Mouse (Mus musculus) limb, embryonic 14.5 days (tissue): Measurements from ENCODE around the gene Cd3eap. TPM values are rescaled to one million over a fixed set of nuclear protein-coding genes. Genes with fewer than 3 reads are reported as not detected.

ENCODE experiments used
- ATAC-seq: fragments of 200-750 bp; cut with Nextera tagmentation; 2 replicates; pipeline ENCODE4 v1.8.0; 2017; ENCODE audit warnings: low read depth, moderate number of reproducible peaks, moderate TSS enrichment; ENCODE audit not compliant: low FRiP score
- DNase-seq: peaks from one replicate; pipeline ENCODE4 v3.0.0-alpha.2; 2015; ENCODE audit warnings: low spot score
- H3K27ac ChIP-seq: fragments of 300-500 bp; sonication (generic); replicated peaks from 2 replicates; pipeline ENCODE4 v1.5.1; 2014; ENCODE audit warnings: low read depth, mild to moderate bottlenecking, low read length, moderate library complexity, mixed read lengths
- H3K27me3 ChIP-seq: fragments of 300-500 bp; sonication (generic); 2 replicates; pipeline ENCODE4 v1.6.1; 2014; ENCODE audit warnings: low read length, mixed read lengths; ENCODE audit not compliant: control insufficient read depth, insufficient read depth
- H3K36me3 ChIP-seq: fragments of 300-500 bp; sonication (generic); 2 replicates; pipeline ENCODE4 v1.6.1; 2014; ENCODE audit warnings: mild to moderate bottlenecking, low read length, moderate library complexity, mixed read lengths; ENCODE audit not compliant: control insufficient read depth, insufficient read depth
- H3K4me1 ChIP-seq: fragments of 300-500 bp; sonication (generic); 2 replicates; pipeline ENCODE4 v1.6.1; 2014; ENCODE audit warnings: antibody characterized with exemption, low read length, mixed read lengths; ENCODE audit not compliant: control insufficient read depth, insufficient read depth
- H3K4me2 ChIP-seq: fragments of 300-500 bp; sonication (generic); replicated peaks from 2 replicates; pipeline ENCODE4 v1.6.1; 2014; ENCODE audit warnings: low read depth, mild to moderate bottlenecking, low read length, moderate library complexity; ENCODE audit not compliant: severe bottlenecking
- H3K4me3 ChIP-seq: fragments of 300-500 bp; sonication (generic); replicated peaks from 2 replicates; pipeline ENCODE4 v1.5.1; 2014; ENCODE audit warnings: low read length
- H3K9ac ChIP-seq: fragments of 300-500 bp; sonication (generic); 2 replicates; pipeline ENCODE4 v1.6.1; 2014; ENCODE audit warnings: mild to moderate bottlenecking, low read depth, low read length, moderate library complexity; ENCODE audit not compliant: severe bottlenecking
- H3K9me3 ChIP-seq: fragments of 300-500 bp; sonication (generic); 2 replicates; pipeline ENCODE4 v1.6.1; 2016; ENCODE audit warnings: low read length; ENCODE audit not compliant: control insufficient read depth
- POLR2A ChIP-seq: fragments of 200-500 bp; IDR thresholded peaks from 2 replicates; pipeline ENCODE4 v1.8.0; 2012; ENCODE audit warnings: inconsistent platforms, mild to moderate bottlenecking, moderate library complexity, borderline replicate concordance; ENCODE audit not compliant: insufficient read depth, insufficient read length; ENCODE audit errors: extremely low read depth
- WGBS: fragments of 180-500 bp; shearing (Covaris S2); extraction: QIAGEN DNeasy Blood & Tissue Kit; methylation state at CpG from one replicate; pipeline ENCODE4 v1.1.7; 2014; 5-methylcytosine and 5-hydroxymethylcytosine counted together
- polyA plus RNA-seq, 2 experiments: library from polyadenylated mRNA; depleted of rRNA in 1 of 2; stranded (reverse) in 1 of 2; unstranded in 1 of 2; fragments of >200 nt; fragmentation: Nextera tagmentation in 1 of 2; extraction: Ambion mirVana in 1 of 2; gene quantifications; 2 replicates each; pipeline versions ENCODE4 v1.2.1 to v1.2.3; 2012 to 2014

Gene Cd3eap
- polyA plus RNA-seq, 2 experiments, result 19.4 to 25.2 TPM

DNA sequence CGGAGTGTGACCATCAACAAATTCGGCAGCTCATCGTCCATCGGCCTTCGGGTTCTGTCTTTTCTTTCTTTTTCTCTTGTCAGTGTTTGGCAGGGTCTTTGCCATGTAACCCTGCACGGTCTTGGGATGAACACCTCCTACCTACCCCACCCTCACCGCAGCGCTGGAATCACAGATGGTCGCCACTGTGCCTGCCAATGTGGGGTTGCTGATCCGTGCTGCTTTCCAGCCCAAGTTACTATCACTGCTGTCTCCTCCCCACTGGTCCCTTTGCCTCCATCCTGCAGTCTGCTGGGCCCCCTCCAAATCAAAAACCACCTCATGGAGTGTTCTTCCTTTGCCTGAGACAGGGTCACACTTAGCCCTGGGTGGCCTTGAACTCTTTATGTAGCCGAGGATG is 35.1 kb downstream of the Cd3eap start:
- Histone ChIP-seq H3K36me3 (no peaks in the 10 kb centered on the region), H3K27ac (no peak overlapping the region), H3K9me3 (no peaks in the 10 kb centered on the region), H3K4me2 (no peak overlapping the region), H3K27me3 (no peaks in the 10 kb centered on the region), H3K4me3 (no peak overlapping the region), H3K9ac (no peak overlapping the region), H3K4me1 (peaks cover 19% of the 10 kb centered on the region)
- ATAC-seq (no peak), DNase-seq (no peak)
- 82% methylated on average over 11 of the region's 11 CpGs for WGBS
- TF ChIP-seq POLR2A, result no peak

DNA sequence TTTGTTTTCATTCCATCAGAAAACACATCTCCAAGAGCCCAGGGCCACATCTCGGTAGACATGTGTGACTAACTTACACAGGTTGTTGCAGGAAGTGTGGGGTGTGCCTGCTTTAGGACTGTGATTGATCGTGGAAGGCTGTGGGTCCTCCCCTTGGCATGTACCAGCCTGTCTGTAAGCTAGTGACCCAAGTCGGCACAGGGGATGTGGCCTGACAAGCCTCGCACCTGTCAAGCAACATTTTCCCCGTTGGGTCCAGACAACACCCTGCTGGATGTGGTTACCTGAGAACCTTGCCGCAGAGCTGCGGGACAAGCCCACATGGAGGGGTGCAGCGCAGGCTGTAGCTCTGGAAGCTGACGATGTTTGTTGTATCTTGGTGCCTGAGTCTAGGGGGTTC is 36.8 kb downstream of the Cd3eap start:
- H3K9ac ChIP-seq, result no peak overlapping the region
- DNase-seq, result no peak
- WGBS, result 37% methylated on average over 9 of the region's 9 CpGs

DNA sequence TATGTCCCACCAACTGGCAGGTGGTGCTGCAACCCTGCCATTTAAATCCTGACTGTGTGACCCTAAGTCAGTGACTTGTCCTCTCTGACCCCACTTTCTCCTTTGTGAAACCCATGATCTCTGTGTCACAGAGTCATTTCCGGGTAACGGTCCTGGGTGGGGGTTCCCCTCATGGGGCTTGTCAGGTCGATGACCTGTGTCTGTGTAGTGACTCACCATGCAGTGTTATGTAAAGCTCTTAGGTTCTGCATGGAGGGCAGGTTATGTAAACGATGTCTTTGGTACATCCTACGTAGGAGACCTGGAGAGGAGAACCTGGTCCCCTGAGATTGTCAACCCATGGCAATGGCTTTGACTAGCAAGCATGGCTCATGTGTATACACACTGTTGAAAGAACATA is 37.8 kb downstream of the Cd3eap start:
- Histone ChIP-seq H3K4me1 (peaks cover 9% of the 10 kb centered on the region; the same call in 1 of the 2 replicates), H3K27me3 (no peaks in the 10 kb centered on the region), H3K9me3 (no peaks in the 10 kb centered on the region), H3K9ac (no peak overlapping the region), H3K36me3 (no peaks in the 10 kb centered on the region), H3K27ac (no peak overlapping the region), H3K4me2 (no peak overlapping the region), H3K4me3 (no peak overlapping the region)
- no peak for ATAC-seq
- WGBS, result 73% methylated on average over 5 of the region's 5 CpGs
- TF ChIP-seq POLR2A, result no peak
- DNase-seq, result no peak

More for the DNA sequence above, 36.8 kb downstream of the Cd3eap start:
- Histone ChIP-seq H3K36me3 (no peaks in the 10 kb centered on the region), H3K4me1 (peaks cover 15% of the 10 kb centered on the region), H3K27ac (no peak overlapping the region), H3K9me3 (no peaks in the 10 kb centered on the region), H3K4me2 (no peak overlapping the region), H3K4me3 (no peak overlapping the region), H3K27me3 (no peaks in the 10 kb centered on the region)
- no peak for TF ChIP-seq POLR2A
- no peak for ATAC-seq

DNA sequence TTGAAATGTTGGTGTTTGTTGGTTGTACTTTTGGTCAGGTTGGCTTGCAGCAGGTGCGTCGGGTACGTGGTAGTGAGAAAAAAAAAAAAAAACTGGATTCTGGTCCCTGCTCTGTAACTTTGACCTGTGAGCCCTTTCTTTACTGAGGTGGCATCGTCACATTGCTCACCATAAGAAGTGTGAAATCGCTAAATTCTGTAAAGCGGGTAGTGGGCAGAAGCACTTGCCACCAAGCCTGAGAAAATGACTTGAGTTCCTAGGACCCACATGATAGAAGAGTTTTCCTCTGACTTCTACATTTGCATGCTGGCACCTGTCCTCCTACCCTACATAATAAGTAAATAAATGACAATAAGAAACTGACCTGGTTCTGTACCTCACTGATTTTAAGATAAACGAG is 38.6 kb downstream of the Cd3eap start:
- H3K36me3 ChIP-seq, result no peaks in the 10 kb centered on the region
- DNase-seq (no peak), ATAC-seq (no peak)
- WGBS, result 43% methylated on average over 7 of the region's 7 CpGs
- H3K27me3 ChIP-seq, result no peaks in the 10 kb centered on the region
- no peaks in the 10 kb centered on the region for H3K9me3 ChIP-seq
- H3K4me2 ChIP-seq, result peak overlapping the region; percentile 89
- no peak overlapping the region for H3K27ac ChIP-seq
- peaks cover 9% of the 10 kb centered on the region; the same call in 1 of the 2 replicates for H3K4me1 ChIP-seq
- TF ChIP-seq POLR2A, result no peak
- H3K4me3 ChIP-seq, result peak overlapping the region; percentile 42; the same call in 1 of the 2 replicates
- 0 out of 2 replicates have a peak overlapping the region, but pooled peaks have one; percentile 9 for H3K9ac ChIP-seq

DNA sequence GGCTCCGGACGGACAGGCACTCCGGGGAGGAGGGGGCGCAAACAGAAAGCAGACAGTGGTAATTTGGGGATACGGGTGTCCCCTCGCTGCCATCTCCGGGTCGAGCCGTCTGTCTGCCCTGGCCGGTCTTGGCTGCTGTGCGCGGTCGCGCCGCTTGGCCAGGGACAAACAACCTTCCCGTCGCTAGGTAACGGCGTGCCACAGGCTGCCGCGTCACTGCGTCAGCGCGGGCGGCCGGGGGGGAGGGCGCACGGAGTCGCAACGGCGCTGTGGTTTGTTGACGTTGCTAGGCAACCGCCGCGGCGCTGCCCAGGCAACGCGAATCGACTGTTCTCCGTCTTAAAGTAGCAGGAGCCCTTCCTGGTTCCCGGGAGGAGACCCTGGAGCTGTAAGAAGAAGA is 39.4 kb downstream of the Cd3eap start:
- H3K9me3 ChIP-seq, result no peaks in the 10 kb centered on the region
- peak; percentile 95 for DNase-seq
- no peak for TF ChIP-seq POLR2A
- H3K27me3 ChIP-seq, result no peaks in the 10 kb centered on the region
- peak overlapping the region; percentile 42 for H3K4me3 ChIP-seq
- peak overlapping the region; percentile 89 for H3K4me2 ChIP-seq
- 3% methylated on average over 37 of the region's 41 CpGs for WGBS
- ATAC-seq, result peak; percentile 97
- peak overlapping the region; percentile 52 for H3K27ac ChIP-seq
- peaks cover 9% of the 10 kb centered on the region; the same call in 1 of the 2 replicates for H3K4me1 ChIP-seq
- H3K36me3 ChIP-seq, result no peaks in the 10 kb centered on the region
- H3K9ac ChIP-seq, result peak overlapping the region; percentile 55

DNA sequence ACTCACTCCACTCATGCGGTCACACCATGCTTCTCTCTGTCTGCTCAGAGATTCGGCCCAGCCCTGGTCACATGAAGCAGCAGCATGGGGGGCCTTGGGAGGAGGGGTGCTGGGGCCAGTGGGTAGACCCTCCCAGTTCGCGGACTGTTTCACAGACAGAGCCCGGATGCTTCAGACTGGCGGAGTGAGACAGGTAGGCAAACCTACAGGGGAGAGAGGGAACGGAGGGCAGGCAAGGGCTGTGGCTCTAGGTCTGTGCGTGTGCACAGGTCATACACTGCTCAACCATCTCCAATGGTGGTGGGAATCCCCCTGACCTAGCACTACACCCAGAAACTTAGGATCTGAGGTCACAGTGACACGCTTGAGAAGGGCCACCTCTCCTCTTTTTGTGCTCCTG is 39.8 kb downstream of the Cd3eap start:
- Histone ChIP-seq H3K36me3 (no peaks in the 10 kb centered on the region), H3K27ac (peak overlapping the region; percentile 52), H3K9me3 (no peaks in the 10 kb centered on the region), H3K9ac (peak overlapping the region; percentile 55), H3K4me2 (peak overlapping the region; percentile 89), H3K27me3 (no peaks in the 10 kb centered on the region), H3K4me1 (peaks cover 9% of the 10 kb centered on the region; the same call in 1 of the 2 replicates), H3K4me3 (peak overlapping the region; percentile 42)
- no peak for TF ChIP-seq POLR2A
- DNase-seq (no peak), ATAC-seq (peak; percentile 51)
- WGBS, result 21% methylated on average over 9 of the region's 9 CpGs
